Mouse (Mus musculus) ES-E14 (cell line): ENCODE data around the gene Noc3l. TPM values are rescaled to one million over a fixed set of nuclear protein-coding genes. Genes with fewer than 3 reads are reported as not detected.

Experiments
- DNase-seq: peaks from one replicate; pipeline ENCODE4 v3.0.0-alpha.2; 2013; ENCODE audit warnings: low read depth, low spot score
- H3K27ac ChIP-seq: 2 replicates; pipeline ENCODE4 v1.5.1; 2012; ENCODE audit warnings: low read depth, mild to moderate bottlenecking, low read length, moderate library complexity, mixed read lengths; ENCODE audit not compliant: poor library complexity, insufficient read depth, severe bottlenecking
- H3K36me3 ChIP-seq: 2 replicates; pipeline ENCODE4 v1.6.1; 2012; ENCODE audit warnings: mild to moderate bottlenecking, low read length, moderate library complexity, mixed read lengths; ENCODE audit not compliant: control insufficient read depth, poor library complexity, insufficient read depth, severe bottlenecking
- H3K4me1 ChIP-seq, 2 experiments: fragments of 150-350 bp in 1 of 2; sonication (generic) in 1 of 2; 2 replicates each; pipeline ENCODE4 v1.6.1; 2012; ENCODE audit warnings: low read length in 2 of 2, mild to moderate bottlenecking in 1 of 2, mixed read lengths in 1 of 2; ENCODE audit not compliant: control insufficient read depth in 2 of 2, insufficient read depth in 2 of 2, poor library complexity in 1 of 2
- H3K4me3 ChIP-seq, 2 experiments: fragments of 150-350 bp in 1 of 2; sonication (generic) in 1 of 2; 2 replicates each; pipeline ENCODE4 v1.5.1; 2012; ENCODE audit warnings: low read length in 2 of 2, low read depth in 1 of 2, mild to moderate bottlenecking in 1 of 2, mixed read lengths in 1 of 2; ENCODE audit not compliant: insufficient read depth in 1 of 2, poor library complexity in 1 of 2, severe bottlenecking in 1 of 2
- H3K9ac ChIP-seq: 2 replicates; pipeline ENCODE4 v1.6.1; 2012; ENCODE audit warnings: low read depth, mild to moderate bottlenecking, low read length, mixed read lengths; ENCODE audit not compliant: poor library complexity, insufficient read depth, severe bottlenecking
- H3K9me3 ChIP-seq: fragments of 150-350 bp; sonication (generic); 2 replicates; pipeline ENCODE4 v1.6.1; 2012; ENCODE audit warnings: low read depth, mild to moderate bottlenecking, low read length; ENCODE audit not compliant: control insufficient read depth, insufficient read depth
- CHD2 ChIP-seq: IDR thresholded peaks from 2 replicates; pipeline ENCODE4 v1.6.1; 2014; ENCODE audit warnings: mild to moderate bottlenecking, low read depth, low read length, inconsistent platforms
- HCFC1 ChIP-seq: IDR thresholded peaks from 2 replicates; pipeline ENCODE4 v1.6.1; 2012; ENCODE audit warnings: low read length, inconsistent platforms, borderline replicate concordance; ENCODE audit not compliant: insufficient read depth
- MAFK ChIP-seq: IDR thresholded peaks from 2 replicates; pipeline ENCODE4 v1.6.1; 2014; ENCODE audit warnings: mild to moderate bottlenecking, low read depth, low read length, inconsistent platforms; ENCODE audit not compliant: insufficient read depth
- ZC3H11A ChIP-seq: IDR thresholded peaks from 2 replicates; pipeline ENCODE4 v1.6.1; 2012; ENCODE audit warnings: low read depth, mild to moderate bottlenecking, inconsistent platforms, low read length, borderline replicate concordance
- ZNF384 ChIP-seq: IDR thresholded peaks from 2 replicates; pipeline ENCODE4 v1.6.1; 2012; ENCODE audit warnings: low read depth, low read length, inconsistent platforms
- in situ Hi-C, 2 experiments: fragments of 600-800 bp; cut with MboI; formaldehyde crosslinking; loops; one replicate each; pipeline ENCODE4 v1.15.1; 2025; ENCODE audit warnings: low sequenced_read_pairs in 2 of 2, inconsistent platforms in 1 of 2; ENCODE audit not compliant: unreplicated experiment in 2 of 2
- total RNA-seq: library from RNA; depleted of rRNA; stranded (reverse); fragments of 300-350 nt; gene quantifications from 2 replicates; pipeline ENCODE4 v1.2.3, GENCODE M21; 2012; rRNA removed

Noc3l gene
- total RNA-seq, 1 experiment = 29.9 TPM

DNA sequence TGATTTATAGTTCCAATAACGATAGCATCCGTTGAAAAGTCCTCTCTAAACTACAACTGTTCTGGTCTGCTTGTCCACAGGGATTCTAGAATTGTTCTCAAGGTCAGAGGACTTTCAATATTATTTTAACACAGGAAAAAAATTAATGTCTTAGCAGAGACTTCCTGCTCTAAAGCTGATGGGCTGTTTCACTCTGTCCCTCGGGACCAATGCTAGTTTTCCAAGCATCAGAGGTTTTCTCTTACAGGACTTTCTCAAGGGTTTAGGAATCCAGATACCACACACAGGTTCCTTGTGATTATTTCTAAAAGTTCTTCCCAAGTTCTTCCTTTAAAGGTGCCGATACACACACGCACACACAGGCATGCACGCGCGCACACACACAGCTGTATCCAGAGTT lies 74.5 kb downstream of the Noc3l start:
- in situ Hi-C loops = no loop called here
- Histone ChIP-seq H3K4me1 (no peaks in the 10 kb centered on the region), H3K9ac (no peak overlapping the region), H3K36me3 (no peaks in the 10 kb centered on the region), H3K4me3 (no peak overlapping the region), H3K9me3 (no peaks in the 10 kb centered on the region), H3K27ac (no peak overlapping the region)
- no peak for DNase-seq
- TF ChIP-seq HCFC1 (no peak), MAFK (no peak), ZC3H11A (no peak), CHD2 (no peak), ZNF384 (no peak)

Other genes with a start within 250 kb of the Noc3l start
- gene Tbc1d12, start 17.3 kb upstream of the Noc3l start, total RNA-seq = 3.6 and 4.8 TPM in 2 replicates
- gene Hells, start 111.7 kb upstream of the Noc3l start, total RNA-seq = 132 and 190 TPM in 2 replicates
- gene Cyp2c55, start 187.8 kb upstream of the Noc3l start, total RNA-seq = 0.16 and 0.40 TPM in 2 replicates
- gene Cyp2c65, start 241.8 kb upstream of the Noc3l start, total RNA-seq = not detected in 2 replicates